Mouse (Mus musculus) small intestine, adult 2 months (tissue): ENCODE data around the gene Ttc39a. TPM values are rescaled to one million over a fixed set of nuclear protein-coding genes. Genes with fewer than 3 reads are reported as not detected.

Experiments used
- H3K27ac ChIP-seq: fragments of 200-500 bp; 2 replicates; pipeline ENCODE4 v1.5.1; 2012; ENCODE audit warnings: low read depth, low read length, control low read depth, inconsistent platforms; ENCODE audit not compliant: insufficient read depth
- H3K27me3 ChIP-seq: fragments of 200-500 bp; 2 replicates; pipeline ENCODE4 v1.6.1; 2012; ENCODE audit warnings: mild to moderate bottlenecking, moderate library complexity, low read length, inconsistent platforms; ENCODE audit not compliant: control insufficient read depth, insufficient read depth
- H3K36me3 ChIP-seq: fragments of 200-500 bp; 2 replicates; pipeline ENCODE4 v1.6.1; 2012; ENCODE audit warnings: mild to moderate bottlenecking, low read length, control low read depth, inconsistent platforms; ENCODE audit not compliant: control insufficient read depth, insufficient read depth
- H3K4me1 ChIP-seq: fragments of 200-500 bp; 2 replicates; pipeline ENCODE4 v1.6.1; 2012; ENCODE audit warnings: low read length, inconsistent platforms, mixed read lengths; ENCODE audit not compliant: control insufficient read depth, insufficient read depth, insufficient read length
- H3K4me3 ChIP-seq: fragments of 200-500 bp; 2 replicates; pipeline ENCODE4 v1.5.1; 2012; ENCODE audit warnings: low read depth, mild to moderate bottlenecking, control low read depth, inconsistent platforms, low read length, moderate library complexity
- CTCF ChIP-seq: fragments of 200-500 bp; IDR thresholded peaks from 2 replicates; pipeline ENCODE4 v1.5.1; 2012; ENCODE audit warnings: low read depth, mild to moderate bottlenecking, control low read depth, inconsistent platforms, low read length, moderate library complexity, mixed read lengths; ENCODE audit not compliant: insufficient replicate concordance, insufficient read length; ENCODE audit errors: extremely low read depth
- POLR2A ChIP-seq: fragments of 200-500 bp; IDR thresholded peaks from 2 replicates; pipeline ENCODE4 v1.6.1; 2012; ENCODE audit warnings: low read depth, mild to moderate bottlenecking, control low read depth, inconsistent platforms, low read length, moderate library complexity
- WGBS: fragments of 180-500 bp; shearing (Covaris S2); methylation state at CpG from one replicate; pipeline ENCODE4 v1.1.7; 2018; 5-methylcytosine and 5-hydroxymethylcytosine counted together
- polyA plus RNA-seq: library from polyadenylated mRNA; depleted of rRNA; stranded (reverse); fragments of >200 nt; gene quantifications from 2 replicates; pipeline ENCODE4 v1.2.3, GENCODE M21; 2012

The Ttc39a gene
- polyA plus RNA-seq, 1 experiment: 17.5 TPM

- H3K27ac ChIP-seq: no peak overlapping the region
- peaks cover 3% of the 10 kb centered on the region; the same call in 1 of the 2 replicates for H3K27me3 ChIP-seq
- TF ChIP-seq POLR2A (no peak), CTCF (no peak)
- WGBS: 53% methylated on average over 9 of the region's 9 CpGs
- peaks cover 8% of the 10 kb centered on the region; the same call in 1 of the 2 replicates for H3K4me1 ChIP-seq
- no peaks in the 10 kb centered on the region for H3K36me3 ChIP-seq
- no peak overlapping the region for H3K4me3 ChIP-seq
Observed at GRCm38 (mm10) chr4:109410681-109411376, 4.4 kb downstream of the Ttc39a start.

GRCm38 (mm10) chr4:109411377-109411967, 5.0 kb downstream of the Ttc39a start:
- no peak overlapping the region for H3K27ac ChIP-seq
- no peak overlapping the region for H3K4me3 ChIP-seq
- TF ChIP-seq POLR2A (no peak), CTCF (no peak)
- H3K36me3 ChIP-seq: no peaks in the 10 kb centered on the region
- WGBS: 87% methylated on average over 6 of the region's 6 CpGs
- peaks cover 3% of the 10 kb centered on the region; the same call in 1 of the 2 replicates for H3K27me3 ChIP-seq
- H3K4me1 ChIP-seq: peaks cover 5% of the 10 kb centered on the region; the same call in 1 of the 2 replicates

- Histone ChIP-seq H3K4me1 (peaks cover 5% of the 10 kb centered on the region; the same call in 1 of the 2 replicates), H3K27ac (no peak overlapping the region), H3K27me3 (peaks cover under 1% of the 10 kb centered on the region; the same call in 1 of the 2 replicates), H3K36me3 (no peaks in the 10 kb centered on the region), H3K4me3 (no peak overlapping the region)
- TF ChIP-seq POLR2A (no peak), CTCF (no peak)
- WGBS: 88% methylated on average over 5 of the region's 5 CpGs
Observed at GRCm38 (mm10) chr4:109412233-109412632, 5.8 kb downstream of the Ttc39a start.

GRCm38 (mm10) chr4:109417998-109418397, 11.6 kb downstream of the Ttc39a start:
- no peak overlapping the region for H3K4me3 ChIP-seq
- no peak for TF ChIP-seq POLR2A
- no peak for TF ChIP-seq CTCF
- H3K27ac ChIP-seq: no peak overlapping the region
- H3K27me3 ChIP-seq: no peaks in the 10 kb centered on the region
- H3K4me1 ChIP-seq: peaks cover 13% of the 10 kb centered on the region
- no peaks in the 10 kb centered on the region for H3K36me3 ChIP-seq
- WGBS: 68% methylated on average over 1 of the region's 1 CpGs

- no peaks in the 10 kb centered on the region for H3K36me3 ChIP-seq
- no peak for TF ChIP-seq POLR2A
- no peak for TF ChIP-seq CTCF
- WGBS: 39% methylated on average over 3 of the region's 3 CpGs
- H3K27ac ChIP-seq: no peak overlapping the region
- no peaks in the 10 kb centered on the region for H3K27me3 ChIP-seq
- H3K4me1 ChIP-seq: peaks cover 13% of the 10 kb centered on the region
- H3K4me3 ChIP-seq: no peak overlapping the region
Observed at GRCm38 (mm10) chr4:109419017-109419416, 12.6 kb downstream of the Ttc39a start.

GRCm38 (mm10) chr4:109419563-109419962, 13.1 kb downstream of the Ttc39a start:
- no peaks in the 10 kb centered on the region for H3K27me3 ChIP-seq
- H3K4me3 ChIP-seq: no peak overlapping the region
- no peaks in the 10 kb centered on the region for H3K36me3 ChIP-seq
- TF ChIP-seq CTCF (no peak), POLR2A (no peak)
- WGBS: 66% methylated on average over 4 of the region's 4 CpGs
- no peak overlapping the region for H3K27ac ChIP-seq
- H3K4me1 ChIP-seq: peaks cover 13% of the 10 kb centered on the region

- no peak overlapping the region for H3K4me3 ChIP-seq
- no peak overlapping the region for H3K27ac ChIP-seq
- WGBS: 39% methylated on average over 8 of the region's 8 CpGs
- no peaks in the 10 kb centered on the region for H3K36me3 ChIP-seq
- TF ChIP-seq POLR2A (no peak), CTCF (0 out of 2 replicates have a peak, but pooled peaks have one; percentile 45)
- H3K4me1 ChIP-seq: peaks cover 13% of the 10 kb centered on the region
- no peaks in the 10 kb centered on the region for H3K27me3 ChIP-seq
Observed at GRCm38 (mm10) chr4:109420138-109420795, 13.8 kb downstream of the Ttc39a start.
